Mouse (Mus musculus) CH12.LX (cell line): ENCODE measurements around the gene Prrx2.

Source experiments
- CTCF ChIP-seq, 2 experiments: IDR thresholded peaks in 1 of 2; conservative IDR thresholded peaks in 1 of 2; 2 replicates each; pipeline ENCODE4 v1.5.1; 2011 to 2012; ENCODE audit warnings: low read depth in 2 of 2, low read length in 2 of 2, improper control_type of control experiment in 1 of 2, inconsistent platforms in 1 of 2, mild to moderate bottlenecking in 1 of 2, moderate library complexity in 1 of 2
- POLR2A ChIP-seq: IDR thresholded peaks from 2 replicates; pipeline ENCODE4 v1.6.1; 2011; ENCODE audit warnings: low read depth, mild to moderate bottlenecking, improper control_type of control experiment, low read length

GRCm38 (mm10) chr2:30833644-30834043 is 1.1 kb upstream of the Prrx2 start:
- TF ChIP-seq CTCF (conservative IDR thresholded peaks at IDR 0.05 in 1 of 2, IDR thresholded peaks at IDR 0.05 in 1 of 2; ENCODE audit: low read depth in 2 of 2, low read length in 2 of 2) (no peak), POLR2A (no peak)
